Mouse (Mus musculus) liver, embryonic 14.5 days (tissue): ENCODE results near the gene Cfdp1.

Experiments used
- CTCF ChIP-seq: IDR thresholded peaks from 2 replicates; pipeline ENCODE4 v1.5.1; 2016; ENCODE audit warnings: antibody characterized with exemption, low read depth, control low read depth
- EP300 ChIP-seq: IDR thresholded peaks from 2 replicates; pipeline ENCODE4 v1.6.1; 2016; ENCODE audit warnings: antibody characterized with exemption, low read depth

DNA sequence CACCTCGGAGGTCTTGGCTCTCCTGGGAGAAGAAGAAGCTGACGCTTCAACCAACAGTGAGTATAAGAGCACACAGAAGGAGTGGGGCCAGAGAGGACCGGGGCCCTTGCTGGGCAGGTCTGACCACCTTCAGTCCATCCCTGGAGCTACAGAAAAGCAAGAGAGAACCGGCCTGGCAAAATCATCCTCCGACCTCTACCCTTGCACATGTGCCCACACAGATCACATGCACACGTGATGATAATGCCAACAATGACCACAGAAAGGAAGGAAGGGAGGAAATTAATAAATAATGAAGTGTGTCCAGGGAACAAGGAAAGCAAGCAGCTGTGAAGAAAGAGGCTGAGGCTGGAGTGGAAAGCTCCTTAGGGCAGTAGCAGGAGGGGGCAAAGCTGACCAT lies 115.2 kb downstream of the Cfdp1 start:
- TF ChIP-seq EP300, result no peak
- TF ChIP-seq CTCF, result no peak
